Comparison of ENCODE assay signal across 14 mouse cellular contexts in genomic region chr5:118355287-118355686, GRCm38 (mm10).
DNase-seq lines count a peak whose midpoint lies in the region; ATAC-seq lines count a peak whose summit lies in the region.
"Had no signal": no experiment of that assay in that cellular context is flagged by ENCODE, and none has a peak within 500 bp of the region (broad histone marks: within the 10 kb centered on the region; RNA-seq: fewer than 3 reads in every experiment).

No protein-coding gene starts in this region.

- peak overlapping the region; percentile 73 for H3K27ac ChIP-seq in forebrain, embryonic 10.5 days
- no peak overlapping the region for H3K27ac ChIP-seq in forebrain, embryonic 12.5 days
- H3K27ac ChIP-seq in hindbrain, embryonic 12.5 days: 0 out of 2 replicates have a peak overlapping the region, but pooled peaks have one; percentile 9
- H3K27ac ChIP-seq in hindbrain, embryonic 16.5 days (ENCODE audit: low read depth, low read length): no peak overlapping the region
- H3K27ac ChIP-seq in forebrain, embryonic 15.5 days (replicated peaks): peak overlapping the region; percentile 69
- H3K27ac ChIP-seq in stomach, embryonic 14.5 days (ENCODE audit: low read length): peak overlapping the region; percentile 71; the same call in 1 of the 2 replicates
- H3K27ac ChIP-seq: neural tube, embryonic 12.5 days had no signal

- H3K36me3 ChIP-seq in forebrain, embryonic 10.5 days (replicated peaks): no peaks in the 10 kb centered on the region
- no peaks in the 10 kb centered on the region for H3K36me3 ChIP-seq in forebrain, embryonic 12.5 days (replicated peaks)
- no peaks in the 10 kb centered on the region for H3K36me3 ChIP-seq in hindbrain, embryonic 12.5 days
- H3K36me3 ChIP-seq in hindbrain, embryonic 16.5 days (ENCODE audit: control insufficient read depth, insufficient read depth, low read length): no peaks in the 10 kb centered on the region
- H3K36me3 ChIP-seq in forebrain, embryonic 15.5 days: no peaks in the 10 kb centered on the region
- no peaks in the 10 kb centered on the region for H3K36me3 ChIP-seq in stomach, embryonic 14.5 days (ENCODE audit: control insufficient read depth, insufficient read depth, low read length)
- H3K36me3 ChIP-seq: neural tube, embryonic 12.5 days had no signal

- no peaks in the 10 kb centered on the region; the same call in 1 of the 2 replicates for H3K27me3 ChIP-seq in forebrain, embryonic 10.5 days (ENCODE audit: poor library complexity, severe bottlenecking)
- no peaks in the 10 kb centered on the region for H3K27me3 ChIP-seq in forebrain, embryonic 12.5 days
- no peaks in the 10 kb centered on the region for H3K27me3 ChIP-seq in hindbrain, embryonic 12.5 days
- no peaks in the 10 kb centered on the region for H3K27me3 ChIP-seq in hindbrain, embryonic 16.5 days (replicated peaks; ENCODE audit: control insufficient read depth, insufficient read depth, low read length)
- no peaks in the 10 kb centered on the region for H3K27me3 ChIP-seq in forebrain, embryonic 15.5 days
- H3K27me3 ChIP-seq in stomach, embryonic 14.5 days (ENCODE audit: control insufficient read depth, insufficient read depth, low read length): no peaks in the 10 kb centered on the region
- H3K27me3 ChIP-seq: CH12.LX; neural tube, embryonic 12.5 days had no signal

- H3K9ac ChIP-seq in forebrain, embryonic 12.5 days: no peak overlapping the region
- H3K9ac ChIP-seq in hindbrain, embryonic 12.5 days: no peak overlapping the region
- no peak overlapping the region for H3K9ac ChIP-seq in hindbrain, embryonic 16.5 days (ENCODE audit: low read depth, low read length)
- H3K9ac ChIP-seq in forebrain, embryonic 15.5 days (replicated peaks): no peak overlapping the region
- no peak overlapping the region for H3K9ac ChIP-seq in stomach, embryonic 14.5 days (replicated peaks; ENCODE audit: low read depth, low read length)
- H3K9ac ChIP-seq: neural tube, embryonic 12.5 days had no signal

- WGBS in forebrain, embryonic 10.5 days: 67% methylated on average over 5 of the region's 5 CpGs
- 74% methylated on average over 5 of the region's 5 CpGs for WGBS in forebrain, embryonic 12.5 days
- WGBS in hindbrain, embryonic 12.5 days: 77% methylated on average over 5 of the region's 5 CpGs
- WGBS in hindbrain, embryonic 16.5 days: 71% methylated on average over 5 of the region's 5 CpGs
- WGBS in forebrain, embryonic 15.5 days: 54% methylated on average over 5 of the region's 5 CpGs
- 66% methylated on average over 5 of the region's 5 CpGs for WGBS in stomach, embryonic 14.5 days

- ATAC-seq in forebrain, embryonic 12.5 days (ENCODE audit: low FRiP score): no peak
- ATAC-seq in hindbrain, embryonic 12.5 days (ENCODE audit: low FRiP score): no peak
- no peak for ATAC-seq in hindbrain, embryonic 16.5 days
- ATAC-seq in forebrain, embryonic 15.5 days (replicated peaks): no peak
- no peak for ATAC-seq in stomach, embryonic 14.5 days (ENCODE audit: insufficient number of reproducible peaks, insufficient read depth, low FRiP score, low read depth)
- ATAC-seq: midbrain, embryonic 16.5 days had no signal

- DNase-seq in forebrain, embryonic 10.5 days (ENCODE audit: extremely low spot score, low spot score): no peak
- DNase-seq in urinary bladder, postnatal 10 days (ENCODE audit: low spot score): no peak
- DNase-seq in spleen, adult 18-20 months: no peak
- DNase-seq: cerebellum, adult 2 months; gastrocnemius, postnatal 14 days; thymus, postnatal 4 days had no signal

- no peak overlapping the region for H3K4me2 ChIP-seq in forebrain, embryonic 12.5 days
- H3K4me2 ChIP-seq in hindbrain, embryonic 12.5 days (replicated peaks): no peak overlapping the region
- no peak overlapping the region for H3K4me2 ChIP-seq in hindbrain, embryonic 16.5 days (ENCODE audit: low read length)
- H3K4me2 ChIP-seq in forebrain, embryonic 15.5 days (replicated peaks): no peak overlapping the region
- H3K4me2 ChIP-seq in stomach, embryonic 14.5 days (replicated peaks; ENCODE audit: low read depth, low read length): no peak overlapping the region
- H3K4me2 ChIP-seq: neural tube, embryonic 12.5 days had no signal

- H3K4me3 ChIP-seq in forebrain, embryonic 10.5 days: no peak overlapping the region
- no peak overlapping the region for H3K4me3 ChIP-seq in forebrain, embryonic 12.5 days (replicated peaks)
- H3K4me3 ChIP-seq in hindbrain, embryonic 12.5 days: no peak overlapping the region
- no peak overlapping the region for H3K4me3 ChIP-seq in hindbrain, embryonic 16.5 days (ENCODE audit: low read length)
- no peak overlapping the region for H3K4me3 ChIP-seq in forebrain, embryonic 15.5 days
- no peak overlapping the region for H3K4me3 ChIP-seq in stomach, embryonic 14.5 days (ENCODE audit: low read depth, low read length)
- H3K4me3 ChIP-seq: neural tube, embryonic 12.5 days had no signal

- peaks cover 40% of the 10 kb centered on the region for H3K4me1 ChIP-seq in forebrain, embryonic 10.5 days
- H3K4me1 ChIP-seq in forebrain, embryonic 12.5 days: peaks cover 26% of the 10 kb centered on the region
- H3K4me1 ChIP-seq in hindbrain, embryonic 12.5 days: peaks cover 14% of the 10 kb centered on the region
- peaks cover 11% of the 10 kb centered on the region for H3K4me1 ChIP-seq in hindbrain, embryonic 16.5 days (ENCODE audit: control insufficient read depth, insufficient read depth, low read depth, low read length)
- peaks cover 22% of the 10 kb centered on the region for H3K4me1 ChIP-seq in forebrain, embryonic 15.5 days
- H3K4me1 ChIP-seq in stomach, embryonic 14.5 days (ENCODE audit: control insufficient read depth, insufficient read depth, low read length): peaks cover 9% of the 10 kb centered on the region; the same call in 1 of the 2 replicates

- H3K9me3 ChIP-seq in forebrain, embryonic 10.5 days: peaks cover 6% of the 10 kb centered on the region
- H3K9me3 ChIP-seq in forebrain, embryonic 12.5 days: 0 out of 2 replicates have a peak, but pooled peaks cover 3% of the 10 kb centered on the region
- no peaks in the 10 kb centered on the region for H3K9me3 ChIP-seq in hindbrain, embryonic 12.5 days (replicated peaks)
- no peaks in the 10 kb centered on the region for H3K9me3 ChIP-seq in hindbrain, embryonic 16.5 days (ENCODE audit: control insufficient read depth, low read length)
- no peaks in the 10 kb centered on the region for H3K9me3 ChIP-seq in forebrain, embryonic 15.5 days
- H3K9me3 ChIP-seq in stomach, embryonic 14.5 days (ENCODE audit: control insufficient read depth, low read depth, low read length): no peaks in the 10 kb centered on the region
- H3K9me3 ChIP-seq: neural tube, embryonic 12.5 days had no signal

Comparison
In these comparisons a context has a peak if more than half of its experiments do, and no peak if none do; other contexts are left out.
1. H3K27ac ChIP-seq: peak in forebrain, embryonic 10.5 days (single experiment), hindbrain, embryonic 12.5 days (single experiment), forebrain, embryonic 15.5 days (single experiment) and stomach, embryonic 14.5 days (single experiment); none in forebrain, embryonic 12.5 days (single experiment) and hindbrain, embryonic 16.5 days (single experiment).